Mouse (Mus musculus) thymus, adult 2 months (tissue): ENCODE results near the gene Prrt2. TPM values are rescaled to one million over a fixed set of nuclear protein-coding genes. Genes with fewer than 3 reads are reported as not detected.
A peak's percentile ranks its signal among the peaks of the same experiment; 100 is the strongest.

Experiments used
- DNase-seq: peaks from one replicate; pipeline ENCODE4 v3.0.0; 2021
- H3K27ac ChIP-seq: fragments of 200-500 bp; 2 replicates; pipeline ENCODE4 v1.5.1; 2012; ENCODE audit warnings: low read length, control low read depth; ENCODE audit not compliant: control insufficient read depth, insufficient read depth
- H3K27me3 ChIP-seq: fragments of 200-500 bp; 2 replicates; pipeline ENCODE4 v1.6.1; 2012; ENCODE audit warnings: mild to moderate bottlenecking, low read length, moderate library complexity, mixed read lengths; ENCODE audit not compliant: control insufficient read depth, insufficient read depth
- H3K36me3 ChIP-seq: fragments of 200-500 bp; 2 replicates; pipeline ENCODE4 v1.6.1; 2012; ENCODE audit warnings: mild to moderate bottlenecking, low read length, moderate library complexity; ENCODE audit not compliant: control insufficient read depth, insufficient read depth
- H3K4me1 ChIP-seq: fragments of 200-500 bp; replicated peaks from 2 replicates; pipeline ENCODE4 v1.6.1; 2012; ENCODE audit warnings: low read length; ENCODE audit not compliant: control insufficient read depth, insufficient read depth
- H3K4me3 ChIP-seq: fragments of 200-500 bp; 2 replicates; pipeline ENCODE4 v1.5.1; 2012; ENCODE audit warnings: mild to moderate bottlenecking, low read length, control low read depth, moderate library complexity; ENCODE audit not compliant: control insufficient read depth, insufficient read depth
- CTCF ChIP-seq: fragments of 200-500 bp; IDR thresholded peaks from 2 replicates; pipeline ENCODE4 v1.5.1; 2012; ENCODE audit warnings: mild to moderate bottlenecking, control low read depth, low read length, moderate library complexity, borderline replicate concordance; ENCODE audit not compliant: control insufficient read depth, poor library complexity, insufficient read depth; ENCODE audit errors: extremely low read depth
- POLR2A ChIP-seq: fragments of 200-500 bp; IDR thresholded peaks from 2 replicates; pipeline ENCODE4 v1.6.1; 2012; ENCODE audit warnings: mild to moderate bottlenecking, low read length, control low read depth, moderate library complexity; ENCODE audit not compliant: control insufficient read depth, poor library complexity, insufficient read depth; ENCODE audit errors: extremely low read depth
- WGBS: fragments of 180-500 bp; shearing (Covaris S2); methylation state at CpG from one replicate; pipeline ENCODE4 v1.1.7; 2018; 5-methylcytosine and 5-hydroxymethylcytosine counted together
- polyA plus RNA-seq: library from polyadenylated mRNA; depleted of rRNA; stranded (reverse); fragments of >200 nt; gene quantifications from 2 replicates; pipeline ENCODE4 v1.2.3, GENCODE M21; 2012

The Prrt2 gene
- polyA plus RNA-seq, 1 experiment: 53.1 TPM

GRCm38 (mm10) chr7:127030172-127030571 lies 9.2 kb upstream of the Prrt2 start:
- DNase-seq: no peak
- Histone ChIP-seq H3K4me1 (peaks cover 8% of the 10 kb centered on the region), H3K27ac (no peak overlapping the region), H3K27me3 (no peaks in the 10 kb centered on the region), H3K4me3 (no peak overlapping the region), H3K36me3 (peaks cover 25% of the 10 kb centered on the region; the same call in 1 of the 2 replicates)
- 100% methylated on average over 1 of the region's 1 CpGs for WGBS
- TF ChIP-seq POLR2A (no peak), CTCF (no peak)

- Histone ChIP-seq H3K36me3 (peaks cover 12% of the 10 kb centered on the region; the same call in 1 of the 2 replicates), H3K4me3 (peak overlapping the region; percentile 55), H3K27me3 (no peaks in the 10 kb centered on the region), H3K27ac (peak overlapping the region; percentile 94), H3K4me1 (peaks cover 21% of the 10 kb centered on the region)
- 52% methylated on average over 8 of the region's 8 CpGs for WGBS
- no peak for TF ChIP-seq POLR2A
- no peak for TF ChIP-seq CTCF
- DNase-seq: no peak
Observed at GRCm38 (mm10) chr7:127027885-127028284, 6.9 kb upstream of the Prrt2 start.

- no peaks in the 10 kb centered on the region for H3K27me3 ChIP-seq
- TF ChIP-seq CTCF (peak; percentile 57; the same call in 1 of the 2 replicates), POLR2A (peak; percentile 43)
- peak within 1 kb of the TSS; percentile 94 for H3K27ac ChIP-seq
- peaks cover 10% of the 10 kb centered on the region; the same call in 1 of the 2 replicates for H3K36me3 ChIP-seq
- under 1% methylated on average over 39 of the region's 63 CpGs for WGBS
- peak within 1 kb of the TSS; percentile 86 for H3K4me3 ChIP-seq
- peaks cover 29% of the 10 kb centered on the region for H3K4me1 ChIP-seq
- peak; percentile 100 for DNase-seq
Observed at GRCm38 (mm10) chr7:127026984-127027726, 6.1 kb upstream of the Prrt2 start, which contains the start of gene Maz. Gene Maz (minus strand): TSS chr7:127027037.

- DNase-seq: peak; percentile 79
- Histone ChIP-seq H3K27me3 (no peaks in the 10 kb centered on the region), H3K36me3 (peaks cover 7% of the 10 kb centered on the region; the same call in 1 of the 2 replicates), H3K4me3 (peak overlapping the region; percentile 86), H3K4me1 (peaks cover 34% of the 10 kb centered on the region), H3K27ac (peak overlapping the region; percentile 89; the same call in 1 of the 2 replicates)
- WGBS: 30% methylated on average over 2 of the region's 48 CpGs
- TF ChIP-seq POLR2A (no peak), CTCF (no peak)
Observed at GRCm38 (mm10) chr7:127026616-127026983, 5.6 kb upstream of the Prrt2 start.

- H3K27me3 ChIP-seq: no peaks in the 10 kb centered on the region
- H3K27ac ChIP-seq: peak overlapping the region; percentile 89
- DNase-seq: peak; percentile 79
- TF ChIP-seq CTCF (no peak), POLR2A (peak; percentile 38; the same call in 1 of the 2 replicates)
- peak overlapping the region; percentile 86 for H3K4me3 ChIP-seq
- peaks cover 7% of the 10 kb centered on the region; the same call in 1 of the 2 replicates for H3K36me3 ChIP-seq
- peaks cover 38% of the 10 kb centered on the region for H3K4me1 ChIP-seq
- WGBS: under 1% methylated on average over 43 of the region's 48 CpGs
Observed at GRCm38 (mm10) chr7:127026161-127026600, 5.2 kb upstream of the Prrt2 start.

- peak; percentile 60 for DNase-seq
- TF ChIP-seq POLR2A: no peak
- no peak for TF ChIP-seq CTCF
- no peaks in the 10 kb centered on the region for H3K27me3 ChIP-seq
- peaks cover 41% of the 10 kb centered on the region for H3K4me1 ChIP-seq
- peak overlapping the region; percentile 86 for H3K4me3 ChIP-seq
- under 1% methylated on average over 63 of the region's 65 CpGs for whole genome bisulfite sequencing
- H3K36me3 ChIP-seq: peaks cover 7% of the 10 kb centered on the region; the same call in 1 of the 2 replicates
- H3K27ac ChIP-seq: peak overlapping the region; percentile 89
Observed at GRCm38 (mm10) chr7:127025556-127026160, 4.6 kb upstream of the Prrt2 start.
